Mouse (Mus musculus) large intestine, adult 2 months (tissue): ENCODE results near the gene 9630041A04Rik. TPM values are rescaled to one million over a fixed set of nuclear protein-coding genes. Genes with fewer than 3 reads are reported as not detected.

Experiments
- DNase-seq: peaks from one replicate; pipeline ENCODE4 v3.0.0-alpha.2; 2012; ENCODE audit warnings: low read depth, low spot score
- WGBS: fragments of 180-500 bp; shearing (Covaris S2); methylation state at CpG from one replicate; pipeline ENCODE4 v1.1.7; 2018; 5-methylcytosine and 5-hydroxymethylcytosine counted together
- polyA plus RNA-seq: library from polyadenylated mRNA; depleted of rRNA; stranded (reverse); fragments of >200 nt; gene quantifications from 2 replicates; pipeline ENCODE4 v1.2.3, GENCODE M21; 2012; rRNA removed

The 9630041A04Rik gene
- not detected in 2 replicates for polyA plus RNA-seq

- DNase-seq = no peak
- WGBS = 68% methylated on average over 15 of the region's 15 CpGs
Measured at GRCm38 (mm10) chr9:101861596-101862471, at the start of gene 9630041A04Rik. TSS of gene 9630041A04Rik (plus strand) at chr9:101861841.

- no peak for DNase-seq
- 84% methylated on average over 7 of the region's 7 CpGs for WGBS
Measured at GRCm38 (mm10) chr9:101823896-101824295, 37.7 kb upstream of the 9630041A04Rik start.

- DNase-seq = no peak
- WGBS = 93% methylated on average over 8 of the region's 8 CpGs
Measured at GRCm38 (mm10) chr9:101825626-101826025, 36.0 kb upstream of the 9630041A04Rik start.

- WGBS = 62% methylated on average over 2 of the region's 2 CpGs
- no peak for DNase-seq
Measured at GRCm38 (mm10) chr9:101833619-101834018, 28.0 kb upstream of the 9630041A04Rik start.

- no peak for DNase-seq
- 88% methylated on average over 11 of the region's 11 CpGs for WGBS
Measured at GRCm38 (mm10) chr9:101841101-101841500, 20.5 kb upstream of the 9630041A04Rik start.

GRCm38 (mm10) chr9:101843893-101844292 is 17.7 kb upstream of the 9630041A04Rik start:
- WGBS = 52% methylated on average over 4 of the region's 4 CpGs
- DNase-seq = no peak

GRCm38 (mm10) chr9:101845691-101846090 is 15.9 kb upstream of the 9630041A04Rik start:
- no peak for DNase-seq
- 76% methylated on average over 6 of the region's 6 CpGs for WGBS

GRCm38 (mm10) chr9:101862481-101863065 is 932 bp downstream of the 9630041A04Rik start:
- DNase-seq = no peak
- 56% methylated on average over 12 of the region's 12 CpGs for WGBS

- WGBS = 55% methylated on average over 5 of the region's 5 CpGs
- DNase-seq = no peak
Measured at GRCm38 (mm10) chr9:101863130-101863529, 1.5 kb downstream of the 9630041A04Rik start.

GRCm38 (mm10) chr9:101868593-101868992 is 7.0 kb downstream of the 9630041A04Rik start:
- no peak for DNase-seq
- 87% methylated on average over 6 of the region's 6 CpGs for WGBS

- DNase-seq = no peak
- WGBS = 9% methylated on average over 4 of the region's 4 CpGs
Measured at GRCm38 (mm10) chr9:101870034-101870433, 8.4 kb downstream of the 9630041A04Rik start.

- DNase-seq = no peak
- 67% methylated on average over 1 of the region's 1 CpGs for WGBS
Measured at GRCm38 (mm10) chr9:101875306-101875705, 13.7 kb downstream of the 9630041A04Rik start.

GRCm38 (mm10) chr9:101877109-101877987 is 15.7 kb downstream of the 9630041A04Rik start:
- WGBS = 66% methylated on average over 11 of the region's 11 CpGs
- no peak for DNase-seq

- 52% methylated on average over 2 of the region's 2 CpGs for WGBS
- no peak for DNase-seq
Measured at GRCm38 (mm10) chr9:101883295-101883694, 21.7 kb downstream of the 9630041A04Rik start.

- DNase-seq = no peak
- WGBS = 72% methylated on average over 1 of the region's 1 CpGs
Measured at GRCm38 (mm10) chr9:101897851-101898250, 36.2 kb downstream of the 9630041A04Rik start.

- 86% methylated on average over 3 of the region's 3 CpGs for WGBS
- DNase-seq = no peak
Measured at GRCm38 (mm10) chr9:101903406-101903805, 41.8 kb downstream of the 9630041A04Rik start.

- DNase-seq = no peak
- 55% methylated on average over 6 of the region's 6 CpGs for WGBS
Measured at GRCm38 (mm10) chr9:101907747-101908255, 46.2 kb downstream of the 9630041A04Rik start.

- 68% methylated on average over 5 of the region's 5 CpGs for WGBS
- no peak for DNase-seq
Measured at GRCm38 (mm10) chr9:101908849-101909248, 47.2 kb downstream of the 9630041A04Rik start.

GRCm38 (mm10) chr9:101909491-101909890 is 47.9 kb downstream of the 9630041A04Rik start:
- WGBS = 81% methylated on average over 4 of the region's 4 CpGs
- DNase-seq = no peak
